Mouse (Mus musculus): ENCODE measurements around the gene Rnase2b. TPM values are rescaled to one million over a fixed set of nuclear protein-coding genes. Genes with fewer than 3 reads are reported as not detected.
"Not testable (repeated sequence)": the region's sequence is repeated elsewhere in the genome, so short reads cannot be mapped to it uniquely, and the experiment has no call there.

Rnase2b gene
- total RNA-seq (2021): not detected
- long read RNA-seq, experiment 1, partial matches to known transcripts: 0 of 1 reads
- long read RNA-seq, experiment 1, other reads (novel, unspliced or antisense): 1 of 1 reads
- long read RNA-seq, experiment 2: 0 reads

- H3K27ac ChIP-seq; H3K4me3 ChIP-seq; DNase-seq (ENCODE audit: extremely low spot score in 1 of 2, low spot score in 2 of 2); intact Hi-C loops (cut with DNase I): not testable (repeated sequence)
Measured at GRCm38 (mm10) chr14:51161976-51162375, at the start of gene Rnase2b. Gene Rnase2b, plus strand, starts transcription at chr14:51162260.

- TF ChIP-seq CTCF (IDR thresholded peaks at IDR 0.05): no peak
- intact Hi-C loops (cut with DNase I): no loop called here
- DNase-seq (ENCODE audit: extremely low spot score in 1 of 2, low spot score in 2 of 2): no peak
- Histone ChIP-seq H3K4me3 (no peak overlapping the region), H3K27ac (no peak overlapping the region)
Measured at GRCm38 (mm10) chr14:51113476-51113875, 48.6 kb upstream of the Rnase2b start.

- no peak for DNase-seq (ENCODE audit: extremely low spot score in 1 of 2, low spot score in 2 of 2)
- Histone ChIP-seq H3K27ac (no peak within 1 kb of the TSS), H3K4me3 (no peak within 1 kb of the TSS)
- intact Hi-C loops (cut with DNase I): no loop called here
- TF ChIP-seq CTCF (IDR thresholded peaks at IDR 0.05): no peak
Measured at GRCm38 (mm10) chr14:51113916-51114560, 48.0 kb upstream of the Rnase2b start, which contains the start of gene Eddm3b. Gene Eddm3b, plus strand, starts transcription at chr14:51114426.

GRCm38 (mm10) chr14:51125684-51126083 is 36.4 kb upstream of the Rnase2b start:
- no peak for DNase-seq (ENCODE audit: extremely low spot score in 1 of 2, low spot score in 2 of 2)
- H3K4me3 ChIP-seq: no peak overlapping the region
- intact Hi-C loops (cut with DNase I): no loop called here
- no peak for TF ChIP-seq CTCF (IDR thresholded peaks at IDR 0.05)
- H3K27ac ChIP-seq: no peak overlapping the region

GRCm38 (mm10) chr14:51127648-51128258 is 34.3 kb upstream of the Rnase2b start:
- intact Hi-C loops (cut with DNase I): no loop called here

GRCm38 (mm10) chr14:51128775-51129623 is 33.1 kb upstream of the Rnase2b start:
- no peak overlapping the region for H3K27ac ChIP-seq
- H3K4me3 ChIP-seq: no peak overlapping the region
- no peak for TF ChIP-seq CTCF (IDR thresholded peaks at IDR 0.05)
- intact Hi-C loops (cut with DNase I): no loop called here
- no peak for DNase-seq (ENCODE audit: extremely low spot score in 1 of 2, low spot score in 2 of 2)

More at GRCm38 (mm10) chr14:51127648-51128258, 34.3 kb upstream of the Rnase2b start:
- no peak overlapping the region for H3K27ac ChIP-seq
- DNase-seq (ENCODE audit: extremely low spot score in 1 of 2, low spot score in 2 of 2): no peak
- no peak overlapping the region for H3K4me3 ChIP-seq
- no peak for TF ChIP-seq CTCF (IDR thresholded peaks at IDR 0.05)

- DNase-seq (ENCODE audit: extremely low spot score in 1 of 2, low spot score in 2 of 2): no peak
- Histone ChIP-seq H3K27ac (no peak overlapping the region), H3K4me3 (no peak overlapping the region)
- intact Hi-C loops (cut with DNase I): no loop called here
- no peak for TF ChIP-seq CTCF (IDR thresholded peaks at IDR 0.05)
Measured at GRCm38 (mm10) chr14:51129624-51129975, 32.5 kb upstream of the Rnase2b start.

GRCm38 (mm10) chr14:51130315-51130940 is 31.6 kb upstream of the Rnase2b start:
- no peak overlapping the region for H3K27ac ChIP-seq
- intact Hi-C loops (cut with DNase I): no loop called here
- DNase-seq (ENCODE audit: extremely low spot score in 1 of 2, low spot score in 2 of 2): no peak
- H3K4me3 ChIP-seq: no peak overlapping the region
- no peak for TF ChIP-seq CTCF (IDR thresholded peaks at IDR 0.05)

- intact Hi-C loops (cut with DNase I): no loop called here
- no peak overlapping the region for H3K4me3 ChIP-seq
- no peak for TF ChIP-seq CTCF (IDR thresholded peaks at IDR 0.05)
- no peak for DNase-seq (ENCODE audit: extremely low spot score in 1 of 2, low spot score in 2 of 2)
- H3K27ac ChIP-seq: no peak overlapping the region
Measured at GRCm38 (mm10) chr14:51131086-51131815, 30.8 kb upstream of the Rnase2b start.

GRCm38 (mm10) chr14:51132372-51132771 is 29.7 kb upstream of the Rnase2b start:
- no peak for DNase-seq (ENCODE audit: extremely low spot score in 1 of 2, low spot score in 2 of 2)
- TF ChIP-seq CTCF (IDR thresholded peaks at IDR 0.05): no peak
- intact Hi-C loops (cut with DNase I): no loop called here
- H3K27ac ChIP-seq: no peak overlapping the region
- no peak overlapping the region for H3K4me3 ChIP-seq

GRCm38 (mm10) chr14:51140342-51140741 is 21.7 kb upstream of the Rnase2b start:
- Histone ChIP-seq H3K4me3 (no peak overlapping the region), H3K27ac (no peak overlapping the region)
- intact Hi-C loops (cut with DNase I): no loop called here
- no peak for DNase-seq (ENCODE audit: extremely low spot score in 1 of 2, low spot score in 2 of 2)
- no peak for TF ChIP-seq CTCF (IDR thresholded peaks at IDR 0.05)
